Mouse (Mus musculus) liver, embryonic 18 days (tissue): Measurements from ENCODE around the gene Htr1d. TPM values are rescaled to one million over a fixed set of nuclear protein-coding genes. Genes with fewer than 3 reads are reported as not detected.

Experiments used
- polyA plus RNA-seq: library from polyadenylated mRNA; depleted of rRNA; stranded (reverse); fragments of >200 nt; gene quantifications from 2 replicates; pipeline ENCODE4 v1.2.3, GENCODE M21; 2012; rRNA removed

Htr1d gene
- polyA plus RNA-seq, result not detected in 2 replicates

GRCm38 (mm10) chr4:136423224-136423623 lies at the start of gene Htr1d:
Gene Htr1d (plus strand): TSS chr4:136423524.

GRCm38 (mm10) chr4:136462086-136462838 lies 38.9 kb downstream of the Htr1d start, which contains the start of gene 6030445D17Rik:
Gene 6030445D17Rik (plus strand): TSS chr4:136462250.

GRCm38 (mm10) chr4:136469371-136469903 lies 46.1 kb downstream of the Htr1d start, which contains the start of gene Luzp1:
Gene Luzp1 (plus strand): TSS chr4:136469761.

Other genes starting within 250 kb of the Htr1d start
- gene Asap3, start 217.2 kb upstream of the Htr1d start, polyA plus RNA-seq, result 6.4 and 6.5 TPM in 2 replicates
- gene Tcea3, start 175.8 kb upstream of the Htr1d start, polyA plus RNA-seq, result 9.8 and 10.9 TPM in 2 replicates
- gene Zfp46, start 138.8 kb upstream of the Htr1d start, polyA plus RNA-seq, result 2.9 and 3.0 TPM in 2 replicates
- gene Hnrnpr, start 112.6 kb upstream of the Htr1d start, polyA plus RNA-seq, result 29.8 and 31.4 TPM in 2 replicates
- 0.13 and 0.14 TPM in 2 replicates for gene 6030445D17Rik, start 38.7 kb downstream of the Htr1d start, polyA plus RNA-seq
- gene Luzp1, start 46.2 kb downstream of the Htr1d start, polyA plus RNA-seq, result 2.8 and 3.0 TPM in 2 replicates
- gene Kdm1a, start 179.2 kb downstream of the Htr1d start, polyA plus RNA-seq, result 16.5 and 19.0 TPM in 2 replicates
- gene Tex46, start 186.9 kb downstream of the Htr1d start, polyA plus RNA-seq, result not detected in 2 replicates
- gene Lactbl1, start 199.1 kb downstream of the Htr1d start, polyA plus RNA-seq, result 0.02 TPM in 2 replicates